Mouse (Mus musculus) CH12.LX (cell line): ENCODE results near the gene Gm9733.

ENCODE experiments used
- CTCF ChIP-seq, 2 experiments: IDR thresholded peaks in 1 of 2; conservative IDR thresholded peaks in 1 of 2; 2 replicates each; pipeline ENCODE4 v1.5.1; 2011 to 2012; ENCODE audit warnings: low read depth in 2 of 2, low read length in 2 of 2, improper control_type of control experiment in 1 of 2, inconsistent platforms in 1 of 2, mild to moderate bottlenecking in 1 of 2, moderate library complexity in 1 of 2
- E2F4 ChIP-seq: IDR thresholded peaks from 2 replicates; pipeline ENCODE4 v1.6.1; 2011; ENCODE audit warnings: low read depth, low read length, improper control_type of control experiment; ENCODE audit not compliant: insufficient replicate concordance
- JUND ChIP-seq: conservative IDR thresholded peaks from 2 replicates; pipeline ENCODE4 v1.6.1; 2011; ENCODE audit warnings: low read depth, low read length, improper control_type of control experiment
- MEF2A ChIP-seq: IDR thresholded peaks from 2 replicates; pipeline ENCODE4 v1.6.1; 2014; ENCODE audit warnings: low read depth, mild to moderate bottlenecking, inconsistent platforms, low read length, improper control_type of control experiment, borderline replicate concordance
- NELFE ChIP-seq: IDR thresholded peaks from 2 replicates; pipeline ENCODE4 v1.6.1; 2011; ENCODE audit warnings: low read depth, low read length, improper control_type of control experiment
- RAD21 ChIP-seq: IDR thresholded peaks from 2 replicates; pipeline ENCODE4 v1.6.1; 2011; ENCODE audit warnings: low read depth, mild to moderate bottlenecking, low read length, improper control_type of control experiment, moderate library complexity
- TBP ChIP-seq: conservative IDR thresholded peaks from 2 replicates; pipeline ENCODE4 v1.6.1; 2011; ENCODE audit warnings: low read depth, low read length, improper control_type of control experiment
- USF1 ChIP-seq: IDR thresholded peaks from 2 replicates; pipeline ENCODE4 v1.6.1; 2014; ENCODE audit warnings: low read depth, mild to moderate bottlenecking, inconsistent platforms, low read length, improper control_type of control experiment

DNA sequence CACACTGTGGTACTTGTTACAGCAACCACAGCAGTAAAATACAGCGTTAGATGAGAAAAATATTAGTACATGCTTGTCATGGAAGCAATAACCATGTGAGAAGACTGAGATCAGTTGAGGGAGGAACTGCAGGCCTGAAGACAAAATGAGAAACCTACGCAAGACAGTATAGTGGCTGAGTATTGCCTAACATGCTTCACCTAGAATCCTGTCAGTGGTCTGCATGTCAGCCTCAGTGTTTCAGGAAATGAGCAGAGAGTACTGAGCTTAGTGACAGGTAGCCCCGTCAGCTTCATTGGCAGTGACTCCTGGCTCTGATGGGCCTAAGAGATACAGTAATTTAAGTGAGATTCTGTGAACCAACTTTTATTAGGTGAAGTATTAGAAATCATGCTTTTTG lies 557 bp downstream of the Gm9733 start:
- TF ChIP-seq TBP (no peak), JUND (no peak), CTCF (conservative IDR thresholded peaks at IDR 0.05 in 1 of 2, IDR thresholded peaks at IDR 0.05 in 1 of 2; ENCODE audit: low read depth in 2 of 2, low read length in 2 of 2) (no peak), E2F4 (no peak), NELFE (no peak), RAD21 (no peak), MEF2A (no peak), USF1 (no peak)
